Mouse (Mus musculus) CH12.LX (cell line): Measurements from ENCODE around the gene Mroh2a. TPM values are rescaled to one million over a fixed set of nuclear protein-coding genes. Genes with fewer than 3 reads are reported as not detected.

ENCODE experiments used
- DNase-seq: peaks from one replicate; pipeline ENCODE4 v3.0.0-alpha.2; 2013; ENCODE audit errors: extremely low read depth
- H3K27ac ChIP-seq: 2 replicates; pipeline ENCODE4 v1.5.1; 2012; ENCODE audit warnings: low read depth, mild to moderate bottlenecking, control low read depth, moderate library complexity; ENCODE audit not compliant: insufficient read depth
- H3K27me3 ChIP-seq: replicated peaks from 2 replicates; pipeline ENCODE3; 2012; ENCODE audit warnings: inconsistent platforms
- H3K36me3 ChIP-seq, 2 experiments: replicated peaks in 1 of 2; 2 replicates each; pipeline versions ENCODE3 to v1.6.1; 2012; ENCODE audit warnings: inconsistent platforms in 1 of 2, low read length in 1 of 2, mild to moderate bottlenecking in 1 of 2, mixed read lengths in 1 of 2, moderate library complexity in 1 of 2; ENCODE audit not compliant: control insufficient read depth in 1 of 2, insufficient read depth in 1 of 2
- H3K4me1 ChIP-seq, 2 experiments: 2 replicates each; pipeline ENCODE4 v1.6.1; 2012; ENCODE audit warnings: inconsistent platforms in 1 of 2, moderate library complexity in 1 of 2; ENCODE audit not compliant: insufficient read depth in 2 of 2, control insufficient read depth in 1 of 2
- H3K4me2 ChIP-seq: 2 replicates; pipeline ENCODE4 v1.6.1; 2012; ENCODE audit warnings: low read depth, mild to moderate bottlenecking, control low read depth; ENCODE audit not compliant: poor library complexity, insufficient read depth, severe bottlenecking
- H3K4me3 ChIP-seq, 3 experiments: fragments of 150-350 bp in 1 of 3; sonication (generic) in 1 of 3; replicated peaks in 1 of 3; 2 replicates each; pipeline versions ENCODE3 to v1.5.1; 2011 to 2012; ENCODE audit warnings: low read depth in 2 of 3, low read length in 2 of 3, mild to moderate bottlenecking in 2 of 3, moderate library complexity in 2 of 3, control low read depth in 1 of 3, improper control_type of control experiment in 1 of 3, inconsistent platforms in 1 of 3, mixed read lengths in 1 of 3; ENCODE audit not compliant: poor library complexity in 1 of 3
- H3K79me2 ChIP-seq: replicated peaks from 2 replicates; pipeline ENCODE4 v1.6.1; 2012; ENCODE audit warnings: mild to moderate bottlenecking, moderate library complexity; ENCODE audit not compliant: control insufficient read depth, poor library complexity, insufficient read depth, severe bottlenecking; ENCODE audit errors: extremely low read depth
- H3K9ac ChIP-seq: 2 replicates; pipeline ENCODE4 v1.6.1; 2012; ENCODE audit warnings: low read depth, mild to moderate bottlenecking, control low read depth, moderate library complexity; ENCODE audit not compliant: insufficient read depth
- H3K9me3 ChIP-seq: replicated peaks from 2 replicates; pipeline ENCODE3; 2012; ENCODE audit warnings: low read length, inconsistent platforms, mixed read lengths
- CHD1 ChIP-seq: IDR thresholded peaks from 2 replicates; pipeline ENCODE4 v1.6.1; 2012; ENCODE audit warnings: low read depth, low read length, improper control_type of control experiment, inconsistent platforms
- CHD2 ChIP-seq: IDR thresholded peaks from 2 replicates; pipeline ENCODE4 v1.6.1; 2011; ENCODE audit warnings: low read length, improper control_type of control experiment
- EP300 ChIP-seq: IDR thresholded peaks from 2 replicates; pipeline ENCODE4 v1.6.1; 2011; ENCODE audit warnings: low read length, improper control_type of control experiment
- ETS1 ChIP-seq: conservative IDR thresholded peaks from 2 replicates; pipeline ENCODE4 v1.6.1; 2012; ENCODE audit warnings: low read depth, mild to moderate bottlenecking, inconsistent platforms, low read length, improper control_type of control experiment, moderate library complexity
- HCFC1 ChIP-seq: IDR thresholded peaks from 2 replicates; pipeline ENCODE4 v1.6.1; 2012; ENCODE audit warnings: low read depth, mild to moderate bottlenecking, inconsistent platforms, low read length, improper control_type of control experiment
- JUN ChIP-seq: IDR thresholded peaks from 2 replicates; pipeline ENCODE4 v1.6.1; 2011; ENCODE audit warnings: low read depth, mild to moderate bottlenecking, low read length, improper control_type of control experiment, moderate library complexity; ENCODE audit not compliant: insufficient read depth
- JUND ChIP-seq: conservative IDR thresholded peaks from 2 replicates; pipeline ENCODE4 v1.6.1; 2011; ENCODE audit warnings: low read depth, low read length, improper control_type of control experiment
- KAT2A ChIP-seq: IDR thresholded peaks from 2 replicates; pipeline ENCODE4 v1.6.1; 2012; ENCODE audit warnings: low read length, improper control_type of control experiment, inconsistent platforms; ENCODE audit not compliant: insufficient replicate concordance
- MAFK ChIP-seq: IDR thresholded peaks from 2 replicates; pipeline ENCODE4 v1.6.1; 2011; ENCODE audit warnings: low read length, improper control_type of control experiment; ENCODE audit not compliant: insufficient replicate concordance
- MAX ChIP-seq: IDR thresholded peaks from 2 replicates; pipeline ENCODE4 v1.6.1; 2011; ENCODE audit warnings: low read length, improper control_type of control experiment
- MEF2A ChIP-seq: IDR thresholded peaks from 2 replicates; pipeline ENCODE4 v1.6.1; 2014; ENCODE audit warnings: low read depth, mild to moderate bottlenecking, inconsistent platforms, low read length, improper control_type of control experiment, borderline replicate concordance
- MXI1 ChIP-seq: IDR thresholded peaks from 2 replicates; pipeline ENCODE4 v1.6.1; 2011; ENCODE audit warnings: mild to moderate bottlenecking, low read depth, low read length, improper control_type of control experiment
- PAX5 ChIP-seq: IDR thresholded peaks from 2 replicates; pipeline ENCODE4 v1.6.1; 2012; ENCODE audit warnings: low read length, inconsistent platforms, mixed read lengths
- POLR2A ChIP-seq: IDR thresholded peaks from 2 replicates; pipeline ENCODE4 v1.6.1; 2011; ENCODE audit warnings: low read depth, mild to moderate bottlenecking, improper control_type of control experiment, low read length
- POLR2AphosphoS2 ChIP-seq: IDR thresholded peaks from 2 replicates; pipeline ENCODE4 v1.6.1; 2011; ENCODE audit warnings: low read depth, low read length, improper control_type of control experiment
- RAD21 ChIP-seq: IDR thresholded peaks from 2 replicates; pipeline ENCODE4 v1.6.1; 2011; ENCODE audit warnings: low read depth, mild to moderate bottlenecking, low read length, improper control_type of control experiment, moderate library complexity
- SMC3 ChIP-seq: IDR thresholded peaks from 2 replicates; pipeline ENCODE4 v1.6.1; 2011; ENCODE audit warnings: low read depth, low read length, improper control_type of control experiment
- TBP ChIP-seq: conservative IDR thresholded peaks from 2 replicates; pipeline ENCODE4 v1.6.1; 2011; ENCODE audit warnings: low read depth, low read length, improper control_type of control experiment
- UBTF ChIP-seq: IDR thresholded peaks from 2 replicates; pipeline ENCODE4 v1.6.1; 2012; ENCODE audit warnings: low read depth, mild to moderate bottlenecking, inconsistent platforms, low read length, improper control_type of control experiment, moderate library complexity
- USF1 ChIP-seq: IDR thresholded peaks from 2 replicates; pipeline ENCODE4 v1.6.1; 2014; ENCODE audit warnings: low read depth, mild to moderate bottlenecking, inconsistent platforms, low read length, improper control_type of control experiment
- USF2 ChIP-seq: conservative IDR thresholded peaks from 2 replicates; pipeline ENCODE4 v1.6.1; 2011; ENCODE audit warnings: low read depth, low read length, improper control_type of control experiment
- ZC3H11A ChIP-seq: IDR thresholded peaks from 2 replicates; pipeline ENCODE4 v1.6.1; 2012; ENCODE audit warnings: low read depth, mild to moderate bottlenecking, inconsistent platforms, low read length, improper control_type of control experiment
- ZKSCAN1 ChIP-seq: IDR thresholded peaks from 2 replicates; pipeline ENCODE4 v1.6.1; 2012; ENCODE audit warnings: low read depth, inconsistent platforms, low read length, improper control_type of control experiment, borderline replicate concordance
- ZMIZ1 ChIP-seq: IDR thresholded peaks from 2 replicates; pipeline ENCODE4 v1.6.1; 2012; ENCODE audit warnings: low read depth, mild to moderate bottlenecking, inconsistent platforms, low read length, improper control_type of control experiment
- dilution Hi-C: fragments of 300-500 bp; cut with MboI; formaldehyde crosslinking; loops from 2 replicates; pipeline ENCODE4 v1.14.3; 2020; ENCODE audit warnings: low sequenced_read_pairs; ENCODE audit not compliant: extremely low pct_unique_long_range_greater_than_20kb, extremely low pct_ligation_motif_present
- in situ Hi-C: fragments of 300-500 bp; cut with MboI; formaldehyde crosslinking; loops from 3 replicates; pipeline ENCODE4 v1.14.3; 2019; ENCODE audit warnings: low sequenced_read_pairs, low pct_ligation_motif_present, low pct_unique_long_range_greater_than_20kb, mixed read lengths
- polyA plus RNA-seq: library from polyadenylated mRNA; unstranded; fragments of >175 nt; gene quantifications from 2 replicates; pipeline ENCODE4 v1.2.1, GENCODE M21; 2012; ENCODE audit warnings: low read depth; ENCODE audit not compliant: insufficient read length
- total RNA-seq, 2 experiments: library from RNA; depleted of rRNA; stranded (reverse); fragments of 300-350 nt in 1 of 2; fragments of >200 nt in 1 of 2; gene quantifications; 2 replicates each; pipeline ENCODE4 v1.2.3; 2012 to 2014

The Mroh2a gene
- total and polyA plus RNA-seq, 3 experiments = 0.17 to 1.0 TPM; not detected in 1

- no peaks in the 10 kb centered on the region for H3K79me2 ChIP-seq
- H3K4me1 ChIP-seq = no peaks in the 10 kb centered on the region
- no peak overlapping the region for H3K4me3 ChIP-seq
- H3K27ac ChIP-seq = no peak overlapping the region
- no peak overlapping the region for H3K9ac ChIP-seq
- in situ Hi-C loops (no loop called here), dilution Hi-C loops (no loop called here)
- no peak for TF ChIP-seq HCFC1
- TF ChIP-seq MXI1 = no peak
- TF ChIP-seq KAT2A = no peak
- TF ChIP-seq USF1 = no peak
- no peak for TF ChIP-seq TBP
- no peak for TF ChIP-seq UBTF
- no peak for TF ChIP-seq JUND
- no peak for TF ChIP-seq PAX5
- peaks cover 74% of the 10 kb centered on the region for H3K9me3 ChIP-seq
- peak; percentile 7 for DNase-seq
- H3K4me2 ChIP-seq = no peak overlapping the region
- H3K27me3 ChIP-seq = no peaks in the 10 kb centered on the region
- no peaks in the 10 kb centered on the region for H3K36me3 ChIP-seq
Measured at GRCm38 (mm10) chr1:88217576-88217975, 9.2 kb upstream of the Mroh2a start.

DNA sequence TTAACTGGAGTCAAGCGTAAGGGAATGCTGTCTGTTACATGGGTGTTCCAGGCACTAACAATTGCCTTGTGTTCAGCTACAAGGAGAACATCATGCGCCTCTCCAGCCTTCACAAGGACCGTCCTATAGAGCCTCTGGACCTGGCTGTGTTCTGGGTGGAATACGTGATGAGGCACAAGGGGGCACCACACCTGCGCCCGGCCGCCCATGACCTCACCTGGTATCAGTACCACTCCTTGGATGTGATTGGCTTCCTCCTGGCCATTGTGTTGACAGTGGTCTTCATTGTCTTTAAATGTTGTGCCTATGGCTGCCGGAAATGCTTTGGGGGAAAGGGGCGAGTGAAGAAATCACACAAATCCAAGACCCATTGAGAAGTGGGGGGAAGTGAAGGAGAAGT lies 8.7 kb upstream of the Mroh2a start:
- Histone ChIP-seq H3K27me3 (no peaks in the 10 kb centered on the region), H3K9ac (no peak overlapping the region), H3K4me2 (no peak overlapping the region), H3K36me3 (no peaks in the 10 kb centered on the region), H3K9me3 (peaks cover 69% of the 10 kb centered on the region), H3K4me1 (no peaks in the 10 kb centered on the region), H3K4me3 (no peak overlapping the region), H3K27ac (no peak overlapping the region), H3K79me2 (no peaks in the 10 kb centered on the region)
- peak; percentile 2 for DNase-seq
- in situ Hi-C loops (no loop called here), dilution Hi-C loops (no loop called here)
- TF ChIP-seq KAT2A (no peak), JUN (no peak), HCFC1 (no peak), POLR2A (no peak), ETS1 (no peak), CHD2 (no peak), MAFK (no peak), ZC3H11A (no peak), EP300 (no peak)

- no peaks in the 10 kb centered on the region for H3K27me3 ChIP-seq
- no peak overlapping the region for H3K27ac ChIP-seq
- TF ChIP-seq ZKSCAN1 (no peak), SMC3 (no peak), CHD1 (no peak), JUN (no peak), USF2 (no peak), USF1 (no peak), MEF2A (no peak), MAX (no peak), CHD2 (no peak), ZMIZ1 (no peak), POLR2AphosphoS2 (no peak), RAD21 (no peak)
- no peaks in the 10 kb centered on the region for H3K36me3 ChIP-seq
- no peaks in the 10 kb centered on the region for H3K79me2 ChIP-seq
- no peak overlapping the region for H3K4me3 ChIP-seq
- peaks cover 69% of the 10 kb centered on the region for H3K9me3 ChIP-seq
- no peak for DNase-seq
- in situ Hi-C loops = no loop called here
- no peak overlapping the region for H3K4me2 ChIP-seq
- dilution Hi-C loops = no loop called here
- H3K9ac ChIP-seq = no peak overlapping the region
- no peaks in the 10 kb centered on the region for H3K4me1 ChIP-seq
Measured at GRCm38 (mm10) chr1:88218591-88218990, 8.2 kb upstream of the Mroh2a start.
